Mouse (Mus musculus) liver, embryonic 14.5 days (tissue): Measurements from ENCODE around the gene Prdx5.

Source experiments
- CTCF ChIP-seq: IDR thresholded peaks from 2 replicates; pipeline ENCODE4 v1.5.1; 2016; ENCODE audit warnings: antibody characterized with exemption, low read depth, control low read depth
- EP300 ChIP-seq: IDR thresholded peaks from 2 replicates; pipeline ENCODE4 v1.6.1; 2016; ENCODE audit warnings: antibody characterized with exemption, low read depth

GRCm38 (mm10) chr19:6859971-6860370, 49.9 kb downstream of the Prdx5 start:
- no peak for TF ChIP-seq CTCF
- TF ChIP-seq EP300: no peak
